Mouse (Mus musculus): Measurements from ENCODE around the gene Kmo. TPM values are rescaled to one million over a fixed set of nuclear protein-coding genes. Genes with fewer than 3 reads are reported as not detected.
A peak's percentile ranks its signal among the peaks of the same experiment; 100 is the strongest.

Gene Kmo
- polyA plus RNA-seq, 1 experiment = 0.20 TPM

DNA sequence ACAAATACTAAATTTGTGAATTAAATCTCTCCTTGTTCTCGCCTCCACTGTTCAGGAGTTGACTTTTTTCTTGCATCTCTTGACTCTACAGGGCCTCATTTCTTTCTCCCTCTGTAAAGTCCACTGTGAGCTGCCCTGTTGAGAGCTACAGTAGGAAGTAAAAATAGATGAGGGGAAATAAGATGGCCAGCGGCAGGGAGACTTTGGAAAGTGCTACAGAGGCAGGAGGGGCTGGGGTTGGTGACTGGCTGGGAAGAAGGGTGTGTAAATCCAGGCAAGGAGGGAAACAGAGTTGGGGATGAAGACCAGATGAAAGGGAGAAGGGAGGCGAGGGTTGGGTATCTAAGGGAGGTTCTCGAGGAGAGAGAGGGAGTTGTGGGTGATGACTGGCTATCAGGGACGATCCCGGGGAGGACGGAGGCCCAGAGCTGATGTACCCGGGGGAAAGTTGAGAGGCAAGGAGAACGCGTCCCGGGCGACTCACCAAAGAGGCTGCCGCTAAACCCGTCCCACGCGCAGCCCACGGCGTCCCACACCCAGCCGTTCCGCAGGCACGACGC is 71.6 kb downstream of the Kmo start:
- H3K27ac ChIP-seq (ENCODE audit: insufficient read depth, low read length) = no peak overlapping the region
- peak overlapping the region; percentile 77 for H3K4me3 ChIP-seq (replicated peaks; ENCODE audit: insufficient read depth, low read depth, low read length)
- WGBS = 2% methylated on average over 22 of the region's 22 CpGs
- no peak for TF ChIP-seq CTCF (IDR thresholded peaks at IDR 0.05; ENCODE audit: borderline replicate concordance, insufficient read depth, low read depth, low read length)
- no peak for TF ChIP-seq POLR2A (IDR thresholded peaks at IDR 0.05; ENCODE audit: borderline replicate concordance, insufficient read depth, low read length)
- H3K27me3 ChIP-seq (ENCODE audit: control insufficient read depth, insufficient read depth, low read length) = no peaks in the 10 kb centered on the region
- H3K4me1 ChIP-seq (ENCODE audit: control insufficient read depth, insufficient read depth, low read length) = no peaks in the 10 kb centered on the region
- no peak for DNase-seq

GRCm38 (mm10) chr1:175692246-175692996 is 72.2 kb downstream of the Kmo start, which contains the start of the genes Opn3 and Chml:
Gene Opn3, minus strand, starts transcription at chr1:175692776.
Gene Chml, minus strand, starts transcription at chr1:175692901.
- peak; percentile 98 for DNase-seq
- H3K27ac ChIP-seq (ENCODE audit: insufficient read depth, low read length) = no peak within 1 kb of the TSS
- no peaks in the 10 kb centered on the region for H3K27me3 ChIP-seq (ENCODE audit: control insufficient read depth, insufficient read depth, low read length)
- no peaks in the 10 kb centered on the region for H3K4me1 ChIP-seq (ENCODE audit: control insufficient read depth, insufficient read depth, low read length)
- under 1% methylated on average over 72 of the region's 73 CpGs for WGBS
- H3K4me3 ChIP-seq (replicated peaks; ENCODE audit: insufficient read depth, low read depth, low read length) = peak within 1 kb of the TSS; percentile 77
- TF ChIP-seq POLR2A (IDR thresholded peaks at IDR 0.05; ENCODE audit: borderline replicate concordance, insufficient read depth, low read length) = peak; percentile 39; the same call in 1 of the 2 replicates
- TF ChIP-seq CTCF (IDR thresholded peaks at IDR 0.05; ENCODE audit: borderline replicate concordance, insufficient read depth, low read depth, low read length) = no peak

- Histone ChIP-seq H3K27me3 (ENCODE audit: control insufficient read depth, insufficient read depth, low read length) (no peaks in the 10 kb centered on the region), H3K4me3 (replicated peaks; ENCODE audit: insufficient read depth, low read depth, low read length) (peak overlapping the region; percentile 77), H3K27ac (ENCODE audit: insufficient read depth, low read length) (no peak overlapping the region), H3K4me1 (ENCODE audit: control insufficient read depth, insufficient read depth, low read length) (no peaks in the 10 kb centered on the region)
- DNase-seq = no peak
- TF ChIP-seq CTCF (IDR thresholded peaks at IDR 0.05; ENCODE audit: borderline replicate concordance, insufficient read depth, low read depth, low read length) (no peak), POLR2A (IDR thresholded peaks at IDR 0.05; ENCODE audit: borderline replicate concordance, insufficient read depth, low read length) (no peak)
- 1% methylated on average over 17 of the region's 17 CpGs for WGBS
These were observed 72.8 kb downstream of the Kmo start for GRCm38 (mm10) chr1:175692997-175693361.

DNA sequence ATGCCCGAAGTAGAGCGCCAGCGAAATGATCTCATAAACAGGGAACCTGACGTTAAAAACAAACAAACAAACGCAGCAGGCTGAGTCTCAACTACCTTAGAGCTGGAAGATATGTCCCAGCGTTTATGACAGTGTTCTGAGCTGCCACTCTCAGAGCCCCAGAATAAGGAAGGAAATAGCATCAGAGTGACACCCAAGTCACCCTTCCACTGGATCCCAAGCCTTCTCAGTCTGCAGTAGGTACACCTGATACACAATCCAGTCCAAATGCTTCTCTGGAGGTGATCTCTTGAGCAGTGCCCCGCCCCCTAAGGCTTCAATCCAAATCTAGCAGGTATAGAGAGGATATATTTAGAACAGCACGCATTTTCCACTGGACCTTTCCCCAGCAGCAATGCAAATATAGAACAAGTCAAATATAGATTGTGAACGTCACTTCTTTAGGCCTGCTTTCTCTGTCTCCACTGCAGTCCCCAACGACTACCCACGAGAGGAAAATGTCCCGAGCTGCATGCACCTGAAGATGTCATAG is 73.3 kb downstream of the Kmo start:
- DNase-seq = peak; percentile 31 to 40
- Histone ChIP-seq H3K4me3 (replicated peaks; ENCODE audit: insufficient read depth, low read depth, low read length) (no peak overlapping the region), H3K27me3 (ENCODE audit: control insufficient read depth, insufficient read depth, low read length) (no peaks in the 10 kb centered on the region), H3K4me1 (ENCODE audit: control insufficient read depth, insufficient read depth, low read length) (no peaks in the 10 kb centered on the region), H3K27ac (ENCODE audit: insufficient read depth, low read length) (no peak overlapping the region)
- TF ChIP-seq POLR2A (IDR thresholded peaks at IDR 0.05; ENCODE audit: borderline replicate concordance, insufficient read depth, low read length) (no peak), CTCF (IDR thresholded peaks at IDR 0.05; ENCODE audit: borderline replicate concordance, insufficient read depth, low read depth, low read length) (no peak)
- 30% methylated on average over 12 of the region's 12 CpGs for WGBS

DNA sequence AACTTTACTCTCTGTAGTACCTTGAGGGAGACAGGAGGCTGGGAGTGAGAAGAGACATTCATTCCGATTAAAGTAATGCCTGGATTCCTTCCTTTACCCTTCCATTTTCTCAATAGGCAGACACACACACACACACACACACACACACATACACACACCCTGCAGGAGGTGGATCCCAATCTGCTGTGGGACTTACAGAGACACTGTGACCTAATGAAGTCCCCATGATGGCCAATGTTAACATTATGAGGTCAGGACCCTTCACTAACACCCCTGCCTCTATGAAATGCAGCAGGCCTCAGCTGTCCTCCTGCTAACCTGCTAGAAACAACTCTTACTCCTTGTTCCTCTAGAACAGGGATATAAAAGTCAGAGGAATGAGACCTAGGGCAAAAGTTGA is 78.1 kb downstream of the Kmo start, which contains the start of gene Wdr64:
Gene Wdr64, plus strand, starts transcription at position 301 of the 400 bp plus-strand sequence.
- Histone ChIP-seq H3K4me3 (replicated peaks; ENCODE audit: insufficient read depth, low read depth, low read length) (no peak within 1 kb of the TSS), H3K27me3 (ENCODE audit: control insufficient read depth, insufficient read depth, low read length) (no peaks in the 10 kb centered on the region)

GRCm38 (mm10) chr1:175699375-175699774 is 79.2 kb downstream of the Kmo start:
- Histone ChIP-seq H3K4me1 (ENCODE audit: control insufficient read depth, insufficient read depth, low read length) (no peaks in the 10 kb centered on the region), H3K4me3 (replicated peaks; ENCODE audit: insufficient read depth, low read depth, low read length) (no peak overlapping the region), H3K27ac (ENCODE audit: insufficient read depth, low read length) (no peak overlapping the region), H3K27me3 (ENCODE audit: control insufficient read depth, insufficient read depth, low read length) (no peaks in the 10 kb centered on the region)
- WGBS = 50% methylated on average over 3 of the region's 3 CpGs
- no peak for DNase-seq
- TF ChIP-seq CTCF (IDR thresholded peaks at IDR 0.05; ENCODE audit: borderline replicate concordance, insufficient read depth, low read depth, low read length) (no peak), POLR2A (IDR thresholded peaks at IDR 0.05; ENCODE audit: borderline replicate concordance, insufficient read depth, low read length) (no peak)

More for the DNA sequence above, 78.1 kb downstream of the Kmo start, which contains the start of gene Wdr64:
- no peaks in the 10 kb centered on the region for H3K4me1 ChIP-seq (ENCODE audit: control insufficient read depth, insufficient read depth, low read length)
- no peak for DNase-seq
- TF ChIP-seq POLR2A (IDR thresholded peaks at IDR 0.05; ENCODE audit: borderline replicate concordance, insufficient read depth, low read length) = no peak
- TF ChIP-seq CTCF (IDR thresholded peaks at IDR 0.05; ENCODE audit: borderline replicate concordance, insufficient read depth, low read depth, low read length) = no peak
- H3K27ac ChIP-seq (ENCODE audit: insufficient read depth, low read length) = no peak within 1 kb of the TSS
- 90% methylated on average over 1 of the region's 1 CpGs for WGBS

- H3K27me3 ChIP-seq (ENCODE audit: control insufficient read depth, insufficient read depth, low read length) = no peaks in the 10 kb centered on the region
- TF ChIP-seq POLR2A (IDR thresholded peaks at IDR 0.05; ENCODE audit: borderline replicate concordance, insufficient read depth, low read length) = no peak
- TF ChIP-seq CTCF (IDR thresholded peaks at IDR 0.05; ENCODE audit: borderline replicate concordance, insufficient read depth, low read depth, low read length) = no peak
- no peak overlapping the region for H3K27ac ChIP-seq (ENCODE audit: insufficient read depth, low read length)
- no peaks in the 10 kb centered on the region for H3K4me1 ChIP-seq (ENCODE audit: control insufficient read depth, insufficient read depth, low read length)
- 47% methylated on average over 4 of the region's 4 CpGs for WGBS
- DNase-seq = no peak
- no peak overlapping the region for H3K4me3 ChIP-seq (replicated peaks; ENCODE audit: insufficient read depth, low read depth, low read length)
These were observed 79.6 kb downstream of the Kmo start for GRCm38 (mm10) chr1:175699796-175700195.

Measured in cerebellum, adult 2 months (tissue).